Mouse (Mus musculus) liver, embryonic 15.5 days (tissue): ENCODE measurements at regions not wholly inside any gene's neighbourhood (a gene's known extent, or its start where the extent isn't known, plus 50 kb on each side); places are given as distances from the start of the nearest gene placed in this dataset.

Source experiments
- ATAC-seq: fragments of 200-750 bp; cut with Nextera tagmentation; 2 replicates; pipeline ENCODE4 v1.8.0; 2017; ENCODE audit warnings: moderate number of reproducible peaks, mild to moderate bottlenecking, moderate library complexity; ENCODE audit not compliant: insufficient read depth
- H3K27ac ChIP-seq: fragments of 300-500 bp; sonication (generic); replicated peaks from 2 replicates; pipeline ENCODE4 v1.5.1; 2015; ENCODE audit warnings: mild to moderate bottlenecking, inconsistent platforms
- H3K27me3 ChIP-seq: fragments of 300-500 bp; sonication (generic); 2 replicates; pipeline ENCODE4 v1.6.1; 2015; ENCODE audit warnings: mild to moderate bottlenecking, inconsistent platforms
- H3K36me3 ChIP-seq: fragments of 300-500 bp; sonication (generic); replicated peaks from 2 replicates; pipeline ENCODE4 v1.6.1; 2015; ENCODE audit warnings: moderate library complexity, mild to moderate bottlenecking, inconsistent platforms
- H3K4me1 ChIP-seq: fragments of 300-500 bp; sonication (generic); replicated peaks from 2 replicates; pipeline ENCODE4 v1.6.1; 2015; ENCODE audit warnings: inconsistent platforms
- H3K4me2 ChIP-seq: fragments of 300-500 bp; sonication (generic); 2 replicates; pipeline ENCODE4 v1.6.1; 2015; ENCODE audit warnings: moderate library complexity, mild to moderate bottlenecking, inconsistent platforms
- H3K4me3 ChIP-seq: fragments of 300-500 bp; sonication (generic); replicated peaks from 2 replicates; pipeline ENCODE4 v1.5.1; 2015; ENCODE audit warnings: mild to moderate bottlenecking, inconsistent platforms
- H3K9ac ChIP-seq: fragments of 300-500 bp; sonication (generic); 2 replicates; pipeline ENCODE4 v1.6.1; 2015; ENCODE audit warnings: moderate library complexity, mild to moderate bottlenecking, inconsistent platforms
- H3K9me3 ChIP-seq: fragments of 300-500 bp; sonication (generic); replicated peaks from 2 replicates; pipeline ENCODE4 v1.6.1; 2016; ENCODE audit warnings: inconsistent platforms
- WGBS: fragments of 180-500 bp; shearing (Covaris S2); methylation state at CpG from one replicate; pipeline ENCODE4 v1.1.7; 2015; ENCODE audit warnings: mixed read lengths; ENCODE audit not compliant: insufficient replicate concordance; 5-methylcytosine and 5-hydroxymethylcytosine counted together

- H3K27ac ChIP-seq: no peak overlapping the region
- H3K9me3 ChIP-seq: no peaks in the 10 kb centered on the region
- H3K4me1 ChIP-seq: no peaks in the 10 kb centered on the region
- no peak overlapping the region for H3K9ac ChIP-seq
- no peak for ATAC-seq
- 70% methylated on average over 8 of the region's 8 CpGs for WGBS
- no peak overlapping the region for H3K4me3 ChIP-seq
- H3K4me2 ChIP-seq: no peak overlapping the region
- H3K36me3 ChIP-seq: no peaks in the 10 kb centered on the region
- no peaks in the 10 kb centered on the region for H3K27me3 ChIP-seq
Observed at GRCm38 (mm10) chr15:86917891-86918290, 626.2 kb upstream of the Fam19a5 start.

- no peaks in the 10 kb centered on the region for H3K4me1 ChIP-seq
- no peak overlapping the region for H3K4me2 ChIP-seq
- ATAC-seq: no peak
- H3K9me3 ChIP-seq: no peaks in the 10 kb centered on the region
- no peaks in the 10 kb centered on the region for H3K36me3 ChIP-seq
- WGBS: 52% methylated on average over 8 of the region's 8 CpGs
- no peak overlapping the region for H3K4me3 ChIP-seq
- H3K9ac ChIP-seq: no peak overlapping the region
- H3K27ac ChIP-seq: no peak overlapping the region
- no peaks in the 10 kb centered on the region for H3K27me3 ChIP-seq
Observed at GRCm38 (mm10) chr15:86919704-86920103, 624.4 kb upstream of the Fam19a5 start.

- Histone ChIP-seq H3K36me3 (no peaks in the 10 kb centered on the region), H3K9me3 (no peaks in the 10 kb centered on the region), H3K27ac (no peak overlapping the region), H3K4me2 (no peak overlapping the region), H3K4me1 (no peaks in the 10 kb centered on the region), H3K4me3 (no peak overlapping the region), H3K27me3 (no peaks in the 10 kb centered on the region), H3K9ac (no peak overlapping the region)
- WGBS: 49% methylated on average over 7 of the region's 7 CpGs
- no peak for ATAC-seq
Observed at GRCm38 (mm10) chr15:86920185-86920584, 623.9 kb upstream of the Fam19a5 start.

GRCm38 (mm10) chr15:86921401-86921800 is 622.7 kb upstream of the Fam19a5 start:
- H3K4me2 ChIP-seq: no peak overlapping the region
- no peaks in the 10 kb centered on the region for H3K9me3 ChIP-seq
- no peak overlapping the region for H3K9ac ChIP-seq
- H3K27ac ChIP-seq: no peak overlapping the region
- no peaks in the 10 kb centered on the region for H3K27me3 ChIP-seq
- ATAC-seq: no peak
- H3K36me3 ChIP-seq: no peaks in the 10 kb centered on the region
- WGBS: 33% methylated on average over 8 of the region's 8 CpGs
- H3K4me1 ChIP-seq: no peaks in the 10 kb centered on the region
- no peak overlapping the region for H3K4me3 ChIP-seq

- Histone ChIP-seq H3K4me3 (no peak overlapping the region), H3K36me3 (no peaks in the 10 kb centered on the region), H3K9me3 (no peaks in the 10 kb centered on the region), H3K27me3 (no peaks in the 10 kb centered on the region), H3K4me2 (no peak overlapping the region), H3K9ac (no peak overlapping the region), H3K27ac (no peak overlapping the region), H3K4me1 (no peaks in the 10 kb centered on the region)
- WGBS: 17% methylated on average over 17 of the region's 17 CpGs
- no peak for ATAC-seq
Observed at GRCm38 (mm10) chr15:86925081-86925749, 618.9 kb upstream of the Fam19a5 start.

GRCm38 (mm10) chr15:86932345-86933075 is 611.6 kb upstream of the Fam19a5 start:
- Histone ChIP-seq H3K27me3 (no peaks in the 10 kb centered on the region), H3K4me2 (no peak overlapping the region), H3K4me3 (no peak overlapping the region), H3K9me3 (no peaks in the 10 kb centered on the region), H3K27ac (no peak overlapping the region), H3K9ac (no peak overlapping the region), H3K36me3 (no peaks in the 10 kb centered on the region), H3K4me1 (no peaks in the 10 kb centered on the region)
- WGBS: 47% methylated on average over 15 of the region's 15 CpGs
- ATAC-seq: no peak

- no peak overlapping the region for H3K4me3 ChIP-seq
- no peaks in the 10 kb centered on the region for H3K4me1 ChIP-seq
- ATAC-seq: no peak
- no peak overlapping the region for H3K4me2 ChIP-seq
- H3K36me3 ChIP-seq: no peaks in the 10 kb centered on the region
- H3K27ac ChIP-seq: no peak overlapping the region
- H3K9me3 ChIP-seq: no peaks in the 10 kb centered on the region
- no peak overlapping the region for H3K9ac ChIP-seq
- WGBS: 67% methylated on average over 3 of the region's 3 CpGs
- H3K27me3 ChIP-seq: no peaks in the 10 kb centered on the region
Observed at GRCm38 (mm10) chr15:86937364-86937763, 606.7 kb upstream of the Fam19a5 start.

- WGBS: 69% methylated on average over 7 of the region's 7 CpGs
- ATAC-seq: no peak
Observed at GRCm38 (mm10) chr15:86944529-86944928, 599.6 kb upstream of the Fam19a5 start.

GRCm38 (mm10) chr15:86952593-86952992 is 591.5 kb upstream of the Fam19a5 start:
- no peak overlapping the region for H3K4me3 ChIP-seq
- no peak for ATAC-seq
- H3K27ac ChIP-seq: no peak overlapping the region
- H3K4me1 ChIP-seq: no peaks in the 10 kb centered on the region
- no peak overlapping the region for H3K4me2 ChIP-seq
- no peak overlapping the region for H3K9ac ChIP-seq
- no peaks in the 10 kb centered on the region; the same call in 1 of the 2 replicates for H3K9me3 ChIP-seq
- 50% methylated on average over 5 of the region's 5 CpGs for WGBS
- H3K36me3 ChIP-seq: no peaks in the 10 kb centered on the region
- H3K27me3 ChIP-seq: no peaks in the 10 kb centered on the region

More at GRCm38 (mm10) chr15:86944529-86944928, 599.6 kb upstream of the Fam19a5 start:
- Histone ChIP-seq H3K36me3 (no peaks in the 10 kb centered on the region), H3K27ac (no peak overlapping the region), H3K4me2 (no peak overlapping the region), H3K9ac (no peak overlapping the region), H3K4me3 (no peak overlapping the region), H3K27me3 (no peaks in the 10 kb centered on the region), H3K9me3 (no peaks in the 10 kb centered on the region), H3K4me1 (no peaks in the 10 kb centered on the region)

- Histone ChIP-seq H3K4me1 (no peaks in the 10 kb centered on the region), H3K9me3 (no peaks in the 10 kb centered on the region), H3K36me3 (no peaks in the 10 kb centered on the region), H3K27me3 (no peaks in the 10 kb centered on the region), H3K27ac (no peak overlapping the region), H3K9ac (no peak overlapping the region), H3K4me2 (no peak overlapping the region), H3K4me3 (no peak overlapping the region)
- no peak for ATAC-seq
- 61% methylated on average over 8 of the region's 8 CpGs for WGBS
Observed at GRCm38 (mm10) chr15:86957872-86958271, 586.2 kb upstream of the Fam19a5 start.

GRCm38 (mm10) chr15:86962921-86963320 is 581.2 kb upstream of the Fam19a5 start:
- no peak overlapping the region for H3K9ac ChIP-seq
- H3K27ac ChIP-seq: no peak overlapping the region
- no peaks in the 10 kb centered on the region for H3K27me3 ChIP-seq
- WGBS: 63% methylated on average over 2 of the region's 2 CpGs
- no peaks in the 10 kb centered on the region for H3K36me3 ChIP-seq
- no peaks in the 10 kb centered on the region for H3K9me3 ChIP-seq
- no peaks in the 10 kb centered on the region for H3K4me1 ChIP-seq
- ATAC-seq: no peak
- no peak overlapping the region for H3K4me3 ChIP-seq
- no peak overlapping the region for H3K4me2 ChIP-seq
